Mouse (Mus musculus) MEL (cell line): Measurements from ENCODE around the gene Snx29. TPM values are rescaled to one million over a fixed set of nuclear protein-coding genes. Genes with fewer than 3 reads are reported as not detected.

Experiments used
- DNase-seq: peaks from one replicate; pipeline ENCODE4 v3.0.0; 2011; ENCODE audit warnings: low read depth, low spot score
- H3K27ac ChIP-seq: 2 replicates; pipeline ENCODE4 v1.5.1; 2012; ENCODE audit warnings: low read depth, mild to moderate bottlenecking, control low read depth, low read length, moderate library complexity; ENCODE audit not compliant: control insufficient read depth
- H3K27me3 ChIP-seq, 2 experiments: fragments of 150-350 bp in 1 of 2; sonication (generic) in 1 of 2; 2 replicates each; pipeline ENCODE4 v1.6.1; 2012; ENCODE audit warnings: low read length in 2 of 2, mild to moderate bottlenecking in 2 of 2, improper control_type of control experiment in 1 of 2, moderate library complexity in 1 of 2; ENCODE audit not compliant: insufficient read depth in 2 of 2, control insufficient read depth in 1 of 2
- H3K36me3 ChIP-seq, 2 experiments: 2 replicates each; pipeline ENCODE4 v1.6.1; 2012 to 2014; ENCODE audit warnings: low read length in 2 of 2, improper control_type of control experiment in 1 of 2, inconsistent platforms in 1 of 2, mild to moderate bottlenecking in 1 of 2; ENCODE audit not compliant: insufficient read depth in 2 of 2, control insufficient read depth in 1 of 2
- H3K4me1 ChIP-seq, 2 experiments: fragments of 150-350 bp in 1 of 2; sonication (generic) in 1 of 2; 2 replicates each; pipeline ENCODE4 v1.6.1; 2012; ENCODE audit warnings: low read length in 2 of 2, improper control_type of control experiment in 1 of 2, mild to moderate bottlenecking in 1 of 2; ENCODE audit not compliant: insufficient read depth in 2 of 2, control insufficient read depth in 1 of 2
- H3K4me3 ChIP-seq, 2 experiments: fragments of 150-350 bp in 1 of 2; sonication (generic) in 1 of 2; 2 replicates each; pipeline ENCODE4 v1.5.1; 2012; ENCODE audit warnings: low read depth in 2 of 2, low read length in 2 of 2, mild to moderate bottlenecking in 2 of 2, moderate library complexity in 2 of 2, control low read depth in 1 of 2, improper control_type of control experiment in 1 of 2; ENCODE audit not compliant: control insufficient read depth in 1 of 2, insufficient read depth in 1 of 2
- H3K79me2 ChIP-seq: 2 replicates; pipeline ENCODE4 v1.6.1; 2012; ENCODE audit warnings: mild to moderate bottlenecking, low read length, moderate library complexity; ENCODE audit not compliant: control insufficient read depth, poor library complexity, insufficient read depth
- H3K9ac ChIP-seq: 2 replicates; pipeline ENCODE4 v1.6.1; 2012; ENCODE audit warnings: low read depth, mild to moderate bottlenecking, control low read depth, low read length, moderate library complexity; ENCODE audit not compliant: control insufficient read depth, poor library complexity, severe bottlenecking
- H3K9me3 ChIP-seq: fragments of 150-350 bp; sonication (generic); replicated peaks from 2 replicates; pipeline ENCODE4 v1.6.1; 2012; ENCODE audit warnings: mild to moderate bottlenecking, low read length, improper control_type of control experiment, moderate library complexity; ENCODE audit not compliant: insufficient read depth
- ELF1 ChIP-seq: IDR thresholded peaks from 2 replicates; pipeline ENCODE4 v1.6.1; 2014; ENCODE audit warnings: low read depth, mild to moderate bottlenecking, inconsistent platforms, low read length, improper control_type of control experiment, moderate library complexity
- EP300 ChIP-seq, 2 experiments: IDR thresholded peaks; 2 replicates each; pipeline ENCODE4 v1.6.1; 2011; ENCODE audit warnings: improper control_type of control experiment in 2 of 2, low read length in 2 of 2, low read depth in 1 of 2, mild to moderate bottlenecking in 1 of 2
- GATA1 ChIP-seq: IDR thresholded peaks from 2 replicates; pipeline ENCODE4 v1.6.1; 2011; ENCODE audit warnings: low read depth, low read length, improper control_type of control experiment
- HCFC1 ChIP-seq: IDR thresholded peaks from 2 replicates; pipeline ENCODE4 v1.6.1; 2012; ENCODE audit warnings: low read depth, mild to moderate bottlenecking, inconsistent platforms, low read length, improper control_type of control experiment, moderate library complexity
- KAT2A ChIP-seq: conservative IDR thresholded peaks from 2 replicates; pipeline ENCODE4 v1.6.1; 2012; ENCODE audit warnings: low read depth, low read length, improper control_type of control experiment, inconsistent platforms
- MAZ ChIP-seq: IDR thresholded peaks from 2 replicates; pipeline ENCODE4 v1.6.1; 2012; ENCODE audit warnings: low read depth, mild to moderate bottlenecking, inconsistent platforms, low read length, improper control_type of control experiment
- MYC ChIP-seq: IDR thresholded peaks from 2 replicates; pipeline ENCODE4 v1.6.1; 2011; ENCODE audit warnings: low read depth, mild to moderate bottlenecking, low read length, improper control_type of control experiment, moderate library complexity
- POLR2AphosphoS2 ChIP-seq: IDR thresholded peaks from 2 replicates; pipeline ENCODE4 v1.6.1; 2011; ENCODE audit warnings: low read length, improper control_type of control experiment
- POLR2AphosphoS5 ChIP-seq: IDR thresholded peaks from 2 replicates; pipeline ENCODE4 v1.6.1; 2012; ENCODE audit warnings: low read depth, borderline replicate concordance, mild to moderate bottlenecking, inconsistent platforms, low read length, moderate library complexity, mixed read lengths
- RAD21 ChIP-seq: IDR thresholded peaks from 2 replicates; pipeline ENCODE4 v1.6.1; 2011; ENCODE audit warnings: mild to moderate bottlenecking, low read depth, low read length, improper control_type of control experiment
- RCOR1 ChIP-seq: IDR thresholded peaks from 2 replicates; pipeline ENCODE4 v1.6.1; 2012; ENCODE audit warnings: low read depth, mild to moderate bottlenecking, inconsistent platforms, low read length, improper control_type of control experiment
- TAL1 ChIP-seq: IDR thresholded peaks from 2 replicates; pipeline ENCODE4 v1.6.1; 2012; ENCODE audit warnings: mild to moderate bottlenecking, inconsistent platforms, low read length, moderate library complexity, mixed read lengths
- TCF12 ChIP-seq: IDR thresholded peaks from 2 replicates; pipeline ENCODE4 v1.6.1; 2014; ENCODE audit warnings: low read depth, mild to moderate bottlenecking, inconsistent platforms, low read length, improper control_type of control experiment, moderate library complexity
- UBTF ChIP-seq: IDR thresholded peaks from 2 replicates; pipeline ENCODE4 v1.6.1; 2012; ENCODE audit warnings: low read depth, mild to moderate bottlenecking, inconsistent platforms, low read length, improper control_type of control experiment, moderate library complexity, borderline replicate concordance; ENCODE audit not compliant: insufficient read depth
- USF1 ChIP-seq: IDR thresholded peaks from 2 replicates; pipeline ENCODE4 v1.6.1; 2014; ENCODE audit warnings: low read depth, mild to moderate bottlenecking, inconsistent platforms, low read length, improper control_type of control experiment, moderate library complexity
- USF2 ChIP-seq, 2 experiments: IDR thresholded peaks; 2 replicates each; pipeline ENCODE4 v1.6.1; 2011 to 2012; ENCODE audit warnings: improper control_type of control experiment in 2 of 2, low read length in 2 of 2, borderline replicate concordance in 1 of 2, inconsistent platforms in 1 of 2, low read depth in 1 of 2, mild to moderate bottlenecking in 1 of 2; ENCODE audit not compliant: insufficient read depth in 1 of 2
- ZC3H11A ChIP-seq: IDR thresholded peaks from 2 replicates; pipeline ENCODE4 v1.6.1; 2012; ENCODE audit warnings: low read depth, mild to moderate bottlenecking, inconsistent platforms, low read length, improper control_type of control experiment
- polyA plus RNA-seq, 2 experiments: library from polyadenylated mRNA; stranded (reverse) in 1 of 2; unstranded in 1 of 2; fragments of >175 nt in 1 of 2; fragments of >200 nt in 1 of 2; gene quantifications; 2 replicates each; pipeline versions ENCODE4 v1.2.1 to v1.2.4; 2012; ENCODE audit warnings: low replicate concordance in 2 of 2, low read depth in 1 of 2; ENCODE audit not compliant: insufficient read length in 2 of 2, insufficient read depth in 1 of 2, missing spikeins in 1 of 2
- total RNA-seq: library from RNA; depleted of rRNA; stranded (reverse); fragments of 300-350 nt; gene quantifications from 2 replicates; pipeline ENCODE4 v1.2.3, GENCODE M21; 2012

The Snx29 gene
- total and polyA plus RNA-seq, 3 experiments, result 0.72 to 0.73 TPM; not detected in 1

DNA sequence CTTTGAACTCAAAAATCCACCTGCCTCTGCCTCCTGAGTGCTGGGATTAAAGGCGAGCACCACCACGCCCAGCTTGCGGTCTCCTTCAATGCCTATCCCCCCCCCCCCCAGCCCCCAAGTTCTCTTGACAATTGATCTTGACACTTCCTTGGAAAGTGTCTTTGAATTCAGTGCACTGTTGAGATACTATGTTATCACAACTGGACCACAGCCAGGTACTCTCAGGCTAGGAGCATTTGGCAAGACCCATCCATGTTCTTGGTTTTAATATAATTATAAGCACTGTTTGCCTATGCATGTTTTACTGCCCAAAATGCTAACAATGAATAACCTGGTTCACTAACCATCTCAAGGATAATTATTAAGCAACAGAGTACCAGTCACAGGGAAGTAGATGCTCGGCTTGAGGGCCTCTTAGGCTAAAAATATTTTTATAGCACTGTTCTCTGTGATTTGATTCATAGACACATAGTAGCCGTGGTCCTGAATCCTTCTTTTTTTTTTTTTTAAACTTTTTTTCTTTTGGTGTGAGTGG lies 6.9 kb upstream of the Snx29 start:
- H3K9ac ChIP-seq, result no peak overlapping the region

DNA sequence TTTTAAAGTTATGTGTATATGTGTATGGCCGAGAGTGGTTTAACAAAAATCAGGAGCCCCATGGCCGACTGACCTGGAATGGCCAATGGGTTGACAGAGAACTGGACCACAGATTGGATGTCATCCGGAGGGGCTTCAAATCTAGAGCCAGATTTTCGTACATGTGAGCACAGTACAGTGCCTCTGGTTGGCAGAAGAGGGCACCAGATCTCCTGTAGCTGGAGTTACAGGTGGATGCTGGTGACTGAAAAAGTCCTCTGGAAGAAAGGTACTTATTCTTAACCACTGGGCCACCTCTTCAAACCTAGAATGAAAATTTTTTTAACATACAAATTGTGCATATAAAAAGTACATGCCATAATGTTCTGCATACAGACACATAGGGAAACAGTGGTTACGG lies 6.0 kb upstream of the Snx29 start:
- H3K9ac ChIP-seq, result no peak overlapping the region
- TF ChIP-seq RAD21 (peak; percentile 3; the same call in 1 of the 2 replicates), TCF12 (no peak)
- TF ChIP-seq, all 39 proteins: peak for 1
- no peak overlapping the region for H3K4me3 ChIP-seq
- no peak overlapping the region for H3K27ac ChIP-seq
- H3K27me3 ChIP-seq, result peaks cover 0 to 1% of the 10 kb centered on the region in 2 experiments; a peak in 2 of 4 replicates
- no peak for DNase-seq
- no peaks in the 10 kb centered on the region for H3K9me3 ChIP-seq
- H3K4me1 ChIP-seq, result peaks cover 2 to 8% of the 10 kb centered on the region in 2 experiments
- H3K79me2 ChIP-seq, result no peaks in the 10 kb centered on the region
- H3K36me3 ChIP-seq, result peaks cover 0 to 6% of the 10 kb centered on the region in 2 experiments; a peak in 2 of 4 replicates

More for the DNA sequence above, 6.9 kb upstream of the Snx29 start:
- Histone ChIP-seq H3K27me3 (peaks cover 0 to 1% of the 10 kb centered on the region in 2 experiments; a peak in 2 of 4 replicates), H3K27ac (no peak overlapping the region), H3K36me3 (peaks cover 0 to 6% of the 10 kb centered on the region in 2 experiments; a peak in 2 of 4 replicates), H3K4me3 (no peak overlapping the region), H3K4me1 (peaks cover 2 to 8% of the 10 kb centered on the region in 2 experiments), H3K9me3 (no peaks in the 10 kb centered on the region), H3K79me2 (no peaks in the 10 kb centered on the region)
- DNase-seq, result peak; percentile 65
- no peak for TF ChIP-seq ELF1
- peak; percentile 26 to 44; a peak in 3 of 4 replicates for TF ChIP-seq EP300 (IDR thresholded peaks at IDR 0.05; ENCODE audit: low read depth in 1 of 2, low read length in 2 of 2)
- TF ChIP-seq RCOR1, result peak; percentile 61; the same call in 1 of the 2 replicates
- TF ChIP-seq GATA1, result peak; percentile 54
- TF ChIP-seq TAL1, result no peak
- TF ChIP-seq POLR2AphosphoS5, result no peak

DNA sequence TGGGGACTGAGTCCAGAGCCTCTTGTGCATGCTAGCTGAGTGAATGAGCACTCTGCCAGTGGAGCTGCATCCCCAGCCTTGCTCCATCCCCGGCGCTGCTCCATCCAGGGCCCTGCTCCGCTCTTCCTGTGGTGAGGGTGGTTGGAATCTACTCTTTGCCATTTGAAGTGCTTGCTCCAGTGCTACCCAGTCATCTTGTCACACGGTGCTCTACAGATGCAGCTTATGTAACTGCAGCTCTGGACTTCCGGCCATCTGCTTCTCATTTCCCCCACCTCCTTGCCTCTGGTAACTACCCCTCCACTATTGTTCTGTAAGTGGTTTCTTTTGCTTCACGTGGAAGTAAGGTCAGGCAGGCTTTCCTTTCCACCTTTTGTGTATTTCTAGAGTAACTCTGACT lies 5.4 kb upstream of the Snx29 start:
- Histone ChIP-seq H3K4me3 (no peak overlapping the region), H3K27me3 (peaks cover 0 to 1% of the 10 kb centered on the region in 2 experiments; a peak in 2 of 4 replicates), H3K4me1 (peaks cover 2 to 14% of the 10 kb centered on the region in 2 experiments)

More for the DNA sequence above, 5.4 kb upstream of the Snx29 start:
- Histone ChIP-seq H3K27ac (no peak overlapping the region), H3K36me3 (peaks cover 0 to 7% of the 10 kb centered on the region in 2 experiments; a peak in 2 of 4 replicates), H3K79me2 (no peaks in the 10 kb centered on the region), H3K9ac (no peak overlapping the region), H3K9me3 (no peaks in the 10 kb centered on the region)
- no peak for DNase-seq
- TF ChIP-seq USF2 (IDR thresholded peaks at IDR 0.05; ENCODE audit: borderline replicate concordance in 1 of 2, insufficient read depth in 1 of 2, low read depth in 1 of 2, low read length in 2 of 2) (no peak), KAT2A (no peak), ZC3H11A (no peak), POLR2AphosphoS2 (no peak), MYC (no peak), ELF1 (no peak), UBTF (no peak), RAD21 (no peak), HCFC1 (no peak), TAL1 (no peak), GATA1 (no peak), USF1 (no peak), MAZ (no peak), POLR2AphosphoS5 (no peak)
